Mouse (Mus musculus): ENCODE data around the gene Wnk4.

GRCm38 (mm10) chr11:101312150-101312549 lies 51.8 kb downstream of the Wnk4 start:
- TF ChIP-seq ZC3H11A (IDR thresholded peaks at IDR 0.05; ENCODE audit: borderline replicate concordance, low read depth, low read length) (no peak), ZNF384 (IDR thresholded peaks at IDR 0.05; ENCODE audit: low read depth, low read length) (no peak)

Measured in ES-E14 (cell line).